Mouse (Mus musculus) spleen, postnatal 36 days (tissue): ENCODE results near the gene Six2.
"Not testable (repeated sequence)": the region's sequence is repeated elsewhere in the genome, so short reads cannot be mapped to it uniquely, and the experiment has no call there.

ENCODE experiments used
- DNase-seq, 2 experiments: peaks; one replicate each; pipeline ENCODE4 v3.0.0; 2022; ENCODE audit warnings: low spot score in 2 of 2, mixed read lengths in 1 of 2

The Six2 gene

DNA sequence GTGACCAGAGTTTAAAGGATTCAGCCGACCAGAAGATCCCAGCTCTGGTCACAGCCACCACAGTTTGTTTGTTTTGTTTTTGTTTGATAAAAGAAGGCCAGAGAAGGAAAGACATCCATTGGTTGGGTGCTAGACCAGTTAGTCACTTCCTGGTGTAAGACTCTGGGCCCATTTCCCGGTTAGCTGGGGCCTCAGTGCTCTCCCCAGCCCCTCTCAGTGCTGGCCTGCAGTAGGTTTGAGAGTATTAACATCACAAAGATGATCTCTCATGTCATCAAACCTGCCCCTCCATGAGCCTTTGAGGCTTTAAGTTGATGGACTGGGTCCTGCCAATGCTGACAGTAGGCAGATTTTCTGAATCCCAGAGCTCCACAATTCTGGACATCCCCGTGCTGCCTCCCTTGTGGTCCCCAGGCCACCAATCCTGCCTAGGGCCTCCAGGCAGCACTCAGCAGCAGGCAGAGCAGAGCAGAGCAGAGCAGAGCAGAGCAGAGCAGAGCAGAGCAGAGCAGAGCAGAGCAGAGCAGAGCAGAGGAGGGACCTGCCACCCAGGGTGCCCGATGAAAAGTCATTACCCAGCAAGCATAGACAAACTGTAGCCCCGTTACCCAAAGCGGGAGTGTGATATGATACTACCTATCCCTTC is 2.4 kb upstream of the Six2 start:
- DNase-seq = no peak

GRCm38 (mm10) chr17:85689807-85690319 is 1.8 kb upstream of the Six2 start:
- DNase-seq = no peak

- no peak for DNase-seq
Observed at GRCm38 (mm10) chr17:85688911-85689806, 1.1 kb upstream of the Six2 start.

DNA sequence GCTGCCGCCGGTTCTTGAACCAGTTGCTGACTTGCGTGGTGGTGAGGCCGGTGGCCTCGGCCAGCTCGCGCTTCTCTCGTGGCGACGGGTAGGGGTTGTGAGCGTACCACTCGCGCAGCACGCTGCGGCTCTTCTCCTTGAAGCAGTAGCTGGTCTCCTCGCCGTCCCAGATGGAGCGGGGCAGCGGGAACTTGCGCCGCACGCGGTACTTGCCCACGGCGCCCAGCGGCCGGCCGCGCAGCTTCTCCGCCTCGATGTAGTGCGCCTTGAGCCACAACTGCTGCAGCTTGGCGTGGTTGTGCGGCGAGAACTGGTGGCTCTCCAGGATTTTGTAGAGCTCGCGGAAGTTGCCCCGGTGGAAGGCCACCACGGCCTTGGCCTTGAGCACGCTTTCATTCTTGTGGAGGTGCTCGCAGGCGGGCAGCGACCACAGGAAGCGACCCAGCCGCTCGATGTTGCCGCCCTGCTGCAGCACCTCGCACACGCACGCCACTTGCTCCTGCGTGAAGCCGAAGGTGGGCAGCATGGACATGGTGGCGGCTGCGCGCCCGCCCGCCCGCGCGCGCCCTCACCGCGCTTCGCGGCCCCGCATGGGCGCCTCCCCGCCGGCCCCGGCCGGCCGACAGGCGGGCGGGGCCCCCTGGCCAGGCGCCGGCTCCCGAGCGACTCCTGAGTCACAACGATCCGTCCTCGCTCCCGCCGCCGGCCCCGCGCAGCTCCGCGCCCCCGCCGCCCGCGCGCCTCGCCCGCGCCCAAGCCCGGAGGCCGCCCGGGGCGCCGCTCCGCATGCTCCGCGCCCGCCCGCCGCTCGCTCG is 446 bp downstream of the Six2 start:
- DNase-seq = no peak

DNA sequence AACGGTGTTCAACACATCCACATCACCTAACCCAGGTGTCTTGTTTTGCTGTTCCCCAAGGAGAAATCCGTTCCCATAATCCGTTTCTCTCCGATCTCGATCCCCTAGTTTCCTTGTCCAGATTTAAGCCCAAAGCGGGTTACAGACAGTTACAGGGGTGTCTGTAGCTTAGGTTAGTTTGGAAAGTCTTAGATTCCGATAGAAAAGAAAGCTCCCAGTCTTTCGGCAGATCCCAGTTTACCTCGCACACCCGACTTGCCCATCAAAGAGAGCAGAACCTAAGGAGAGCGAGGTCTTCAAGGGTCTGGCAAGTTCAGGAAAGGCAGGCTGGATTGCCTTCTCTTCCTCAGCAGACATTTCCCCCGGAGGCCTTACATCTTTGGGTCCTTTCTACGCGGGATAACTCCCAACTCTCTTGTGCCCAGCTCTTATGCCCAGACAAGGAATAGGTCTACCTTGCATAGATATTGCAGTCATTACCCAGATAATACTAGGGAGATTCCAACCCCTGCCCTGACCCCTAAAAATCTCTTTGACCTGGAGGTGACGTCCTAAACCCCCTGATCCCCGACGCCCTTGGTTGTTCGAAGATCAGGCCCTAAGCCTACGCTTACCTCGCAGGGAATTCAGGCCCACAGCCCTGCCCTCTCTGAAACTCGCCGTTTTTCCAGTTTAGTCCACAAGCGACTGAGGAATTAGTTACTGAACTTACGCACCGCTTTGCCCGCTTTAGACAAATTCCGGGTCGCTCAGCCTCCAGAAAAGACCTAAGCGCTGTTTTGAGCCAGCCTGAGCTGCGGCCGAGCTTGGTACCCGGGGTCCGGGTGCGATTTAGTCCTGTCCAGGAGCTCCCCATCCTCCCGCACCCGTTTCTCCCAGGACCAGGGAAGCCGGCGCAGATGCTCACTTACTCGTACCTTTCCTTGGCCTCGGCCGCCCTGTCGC is 1.3 kb downstream of the Six2 start:
- DNase-seq = no peak

DNA sequence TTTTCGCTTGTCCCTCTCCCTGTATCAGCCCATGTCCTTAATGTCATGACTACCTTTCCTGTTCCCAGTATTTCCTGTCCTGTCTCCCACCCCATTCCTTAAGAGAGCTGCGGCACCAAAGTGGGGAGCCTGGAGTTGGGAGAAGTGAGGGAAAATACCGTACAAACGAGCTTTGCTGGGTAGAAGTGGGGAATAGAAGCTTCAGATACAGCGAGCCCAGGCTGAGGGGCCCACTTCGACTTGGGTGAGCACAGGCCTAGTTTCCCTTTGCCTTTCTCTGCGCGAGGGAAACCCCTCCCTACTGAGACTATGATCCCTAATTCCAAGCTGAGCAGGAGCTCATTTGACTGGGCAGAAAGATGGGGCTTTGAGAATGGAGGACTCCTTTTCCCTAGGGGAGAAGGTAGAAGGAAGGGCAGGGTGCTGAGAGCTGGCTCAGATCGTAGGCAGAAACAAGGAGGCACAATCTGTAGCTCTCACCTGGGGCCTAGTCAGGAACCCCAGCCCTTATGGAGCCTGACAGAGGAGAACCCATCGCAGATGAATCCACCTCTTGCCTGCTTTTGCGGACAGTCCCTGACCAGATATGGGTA is 2.3 kb downstream of the Six2 start:
- DNase-seq = no peak

DNA sequence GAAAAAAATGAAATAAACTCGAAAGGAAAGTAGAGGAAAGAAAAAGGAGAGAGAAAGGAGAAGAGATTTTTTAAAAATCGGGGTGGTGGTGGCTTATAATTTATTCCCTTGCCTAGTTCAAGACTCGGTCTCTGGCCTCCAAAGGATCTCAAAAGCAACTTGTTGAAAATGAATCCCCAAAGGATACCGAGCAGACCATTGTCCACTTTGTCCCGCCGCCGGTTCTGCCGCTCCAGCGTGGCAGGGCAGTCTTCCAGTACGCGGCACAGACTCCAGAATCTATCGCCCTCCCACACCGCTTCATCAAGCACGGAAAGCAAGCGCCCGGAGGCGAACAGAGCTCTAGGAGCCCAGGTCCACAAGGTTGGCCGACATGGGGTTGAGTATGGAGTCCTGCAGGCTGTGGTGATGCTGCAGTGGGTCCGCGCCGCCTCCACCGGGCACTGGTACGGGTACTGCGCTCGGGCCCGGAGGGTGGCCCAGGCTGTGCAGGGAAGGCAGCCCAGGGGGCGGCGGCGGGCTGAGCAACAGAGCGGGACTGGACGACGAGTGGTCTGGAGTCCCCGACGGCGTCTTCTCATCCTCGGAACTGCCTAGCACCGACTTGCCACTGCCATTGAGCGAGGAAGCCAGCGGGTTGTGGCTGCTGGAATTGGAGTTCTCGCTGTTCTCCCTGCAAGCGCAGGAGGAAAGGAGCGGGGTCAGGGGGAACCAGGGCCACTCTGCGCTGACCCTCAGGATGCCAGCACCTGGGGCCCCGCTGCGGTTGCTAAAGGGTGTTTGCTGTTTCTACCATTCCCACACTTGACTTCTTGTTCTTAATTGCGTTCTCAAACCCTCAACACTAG is 3.0 kb downstream of the Six2 start:
- DNase-seq = no peak

- not testable (repeated sequence) for DNase-seq
Observed at GRCm38 (mm10) chr17:85684436-85684835, 3.6 kb downstream of the Six2 start.

GRCm38 (mm10) chr17:85683984-85684307 is 4.1 kb downstream of the Six2 start:
- DNase-seq = no peak

DNA sequence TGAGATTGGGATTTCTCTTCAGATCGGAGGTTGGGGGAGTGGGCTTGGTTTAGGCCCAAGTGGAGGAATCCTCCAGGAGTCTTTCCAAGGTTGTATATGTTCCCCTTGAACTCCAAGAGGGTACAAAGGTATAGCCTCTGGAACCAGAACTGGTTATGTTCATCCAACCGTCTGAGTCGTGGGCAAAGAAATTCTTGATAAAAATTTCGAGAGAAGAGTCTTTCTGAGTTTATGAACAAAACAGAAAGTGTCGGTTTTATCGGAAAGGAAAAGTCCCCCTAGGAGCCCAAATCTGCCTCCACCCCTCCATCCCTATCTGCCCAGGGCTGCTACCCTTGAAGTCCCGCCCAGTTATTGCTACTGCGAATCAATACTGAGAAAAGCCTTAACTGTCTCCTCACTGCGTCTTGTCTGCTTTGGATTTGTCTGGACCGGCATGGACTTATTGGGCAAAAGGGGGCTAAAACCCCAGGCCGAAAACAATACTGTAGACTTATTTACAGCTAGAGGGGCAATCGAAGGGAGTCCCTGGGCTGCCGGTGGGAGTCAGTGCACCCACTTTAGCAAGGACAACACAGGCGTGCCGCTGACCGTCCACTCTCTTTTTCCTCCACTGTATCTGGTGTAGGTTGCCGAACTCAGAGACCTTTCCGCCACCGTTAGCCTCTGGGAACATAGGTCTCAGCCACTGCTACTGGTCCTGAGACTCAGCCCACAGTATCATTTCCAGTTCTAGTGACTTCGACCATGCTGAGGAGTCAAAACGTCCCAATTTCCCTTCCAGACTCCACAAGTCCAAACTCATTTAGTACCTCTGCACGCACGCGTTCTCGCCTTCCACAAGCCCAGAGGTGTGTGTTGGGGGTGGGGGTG is 4.7 kb downstream of the Six2 start:
- no peak for DNase-seq

DNA sequence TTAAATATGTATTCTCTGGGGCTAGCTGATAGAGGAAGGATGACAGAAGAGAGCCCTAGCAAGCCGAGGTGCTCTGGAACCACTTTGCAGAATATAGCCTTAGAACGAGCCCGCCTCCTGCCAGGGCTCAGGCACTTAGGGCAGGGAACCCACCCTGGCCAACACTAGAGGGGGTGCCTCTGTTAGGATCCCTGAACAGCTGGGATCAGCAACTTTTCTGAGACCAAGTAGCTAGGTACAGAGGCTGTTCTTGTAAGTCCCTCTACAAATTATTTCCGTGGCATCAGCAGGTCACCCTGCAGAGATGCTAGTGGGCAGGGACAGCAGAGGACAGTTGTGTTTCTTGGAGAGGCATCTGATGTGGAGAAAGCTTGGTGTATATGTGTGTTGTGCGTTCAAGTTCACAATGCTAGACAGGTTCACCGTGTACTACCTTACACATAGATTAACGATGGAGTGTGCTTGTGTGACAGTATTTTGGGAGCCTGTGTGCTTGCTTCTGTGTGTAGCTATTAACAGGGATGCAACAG is 5.8 kb downstream of the Six2 start:
- no peak for DNase-seq

DNA sequence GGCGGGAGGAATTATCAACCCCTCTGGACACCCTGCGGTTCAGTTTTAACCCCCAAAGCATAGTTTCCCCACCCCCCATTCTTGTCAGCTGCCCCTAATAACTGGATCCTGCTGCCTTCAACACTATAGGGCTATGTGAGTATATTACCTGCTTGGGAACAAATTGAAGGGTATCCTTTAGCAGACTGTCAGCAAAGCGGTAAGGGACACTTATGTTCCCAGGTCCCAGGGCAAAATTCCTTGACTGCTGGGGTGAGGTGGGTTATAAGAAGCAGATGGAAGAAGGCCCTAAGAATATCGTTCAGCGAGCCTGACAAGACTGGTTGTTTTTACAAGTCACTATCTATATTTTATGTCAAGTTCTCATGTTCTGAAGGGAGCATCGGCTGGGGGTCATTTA is 6.3 kb downstream of the Six2 start:
- DNase-seq = no peak

GRCm38 (mm10) chr17:85680851-85681550 is 7.1 kb downstream of the Six2 start:
- DNase-seq = no peak

DNA sequence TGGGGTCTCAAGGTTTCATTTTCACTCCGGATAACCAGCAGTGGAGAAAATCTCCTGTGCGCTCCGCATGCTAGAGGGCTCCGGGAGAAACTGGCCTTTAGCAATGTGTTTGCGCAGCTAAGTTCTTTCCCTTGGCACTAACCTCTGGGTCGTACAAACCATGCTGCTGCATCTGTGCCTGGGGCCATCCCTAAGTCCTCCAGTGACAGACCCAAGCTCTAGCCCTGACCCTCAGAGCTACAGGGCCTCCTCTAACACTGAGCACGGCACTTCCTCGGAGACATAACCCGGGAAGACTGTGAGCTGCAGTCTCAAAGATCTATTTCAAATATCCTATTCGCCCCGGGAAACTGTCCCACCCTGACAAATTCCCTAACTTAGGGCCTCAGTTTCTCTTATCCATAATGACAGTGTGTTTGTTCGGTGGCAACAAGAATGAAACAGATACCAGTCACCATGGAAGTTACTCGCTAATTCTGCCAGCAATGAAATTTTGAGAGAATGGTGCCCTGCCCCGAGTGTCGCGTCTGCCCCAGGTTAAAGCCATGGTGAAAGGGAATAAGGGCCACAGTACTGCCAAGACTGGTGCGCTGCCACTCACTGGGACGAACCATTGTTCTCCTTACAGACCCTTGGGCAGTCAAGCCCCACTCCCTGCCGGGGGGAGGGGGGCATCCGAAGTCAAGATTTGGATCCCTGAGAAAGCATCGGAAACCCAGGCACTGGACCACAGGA is 7.8 kb downstream of the Six2 start:
- no peak for DNase-seq

GRCm38 (mm10) chr17:85679651-85680050 is 8.4 kb downstream of the Six2 start:
- no peak for DNase-seq

- peak in 1 of 2 experiments; percentile 13 for DNase-seq
Observed at GRCm38 (mm10) chr17:85664618-85665320, 23.3 kb downstream of the Six2 start.

GRCm38 (mm10) chr17:85664202-85664601 is 23.9 kb downstream of the Six2 start:
- DNase-seq = no peak
